Mouse (Mus musculus) right cerebral cortex, postnatal 25 days (tissue): ENCODE measurements around the gene Nbea.

Source experiments
- DNase-seq: peaks from one replicate; pipeline ENCODE4 v3.0.0; 2022

Gene Nbea

DNA sequence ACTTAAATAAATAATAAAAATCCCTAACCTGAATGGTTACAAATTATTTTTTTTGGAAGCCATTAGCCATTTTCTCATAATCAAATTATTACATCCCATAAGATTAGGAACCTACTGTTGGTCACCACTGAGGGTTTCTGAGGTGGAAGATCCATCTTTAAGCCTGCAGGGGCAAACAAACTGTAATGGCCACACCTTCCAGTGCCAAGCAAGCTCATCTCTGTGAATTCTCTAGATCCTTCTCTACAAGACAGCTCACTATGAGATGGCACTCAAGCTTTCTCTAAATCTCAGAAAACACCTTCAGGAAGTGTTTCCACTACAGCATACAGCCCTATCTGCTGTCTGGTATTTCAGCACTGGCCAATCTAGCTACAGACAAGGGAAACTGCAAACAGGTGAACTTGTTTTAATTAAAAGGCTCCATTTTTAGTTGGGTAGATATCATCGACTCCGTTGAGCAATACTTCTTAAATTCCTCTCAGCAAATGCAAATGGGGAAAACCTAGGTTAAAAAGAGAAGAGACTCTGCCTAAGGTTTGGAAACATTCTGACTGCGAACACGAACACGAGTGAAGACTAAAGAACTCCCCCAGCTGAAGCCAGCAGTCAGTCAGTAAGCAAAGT is 402.0 kb downstream of the Nbea start:
- no peak for DNase-seq

DNA sequence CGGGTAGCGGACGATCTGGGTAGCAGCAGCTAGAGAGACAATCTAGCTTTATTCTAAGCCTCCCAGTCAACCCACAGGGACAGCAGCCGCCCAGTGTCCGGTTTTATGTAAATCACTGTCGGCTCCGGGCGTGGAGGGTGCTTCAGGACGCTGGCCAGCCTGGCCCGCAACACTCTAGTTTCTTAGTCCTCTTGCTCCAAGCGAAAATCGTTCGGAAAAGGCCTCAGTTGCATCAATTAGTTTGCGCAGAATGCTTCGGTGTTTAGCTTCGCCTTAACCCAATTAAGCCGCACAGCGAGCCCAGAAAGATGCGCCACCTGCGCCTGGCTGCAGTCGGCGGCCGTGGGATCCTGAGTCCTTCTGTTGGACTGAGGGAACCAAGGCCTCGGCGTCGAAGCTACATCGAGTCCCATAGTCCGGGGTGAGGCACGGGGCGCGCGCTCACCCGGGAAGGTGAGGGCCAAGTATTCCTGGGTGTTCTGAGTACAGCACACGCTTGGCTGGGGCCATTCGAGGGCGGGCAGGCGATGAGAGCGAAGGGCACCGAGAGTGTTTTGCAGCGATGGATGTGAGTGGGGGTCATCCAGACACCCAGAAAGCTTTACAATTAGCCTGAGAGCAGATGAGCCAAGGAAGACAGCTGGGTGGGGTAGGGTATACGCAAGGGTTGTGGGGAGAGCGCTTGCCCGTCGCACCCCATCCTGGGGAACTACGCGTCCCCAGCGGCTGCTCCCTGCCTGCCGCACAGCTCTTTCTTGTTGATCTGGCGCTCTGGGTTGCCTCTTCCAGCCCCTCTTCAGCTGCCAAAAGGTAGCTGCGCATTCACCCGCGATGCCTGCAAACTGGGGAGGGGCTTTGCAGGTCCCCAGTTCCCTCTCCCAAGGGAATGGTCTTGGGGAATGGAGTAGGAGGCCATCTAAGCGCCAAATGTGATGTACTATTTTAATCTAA is 403.1 kb downstream of the Nbea start:
- DNase-seq = no peak

DNA sequence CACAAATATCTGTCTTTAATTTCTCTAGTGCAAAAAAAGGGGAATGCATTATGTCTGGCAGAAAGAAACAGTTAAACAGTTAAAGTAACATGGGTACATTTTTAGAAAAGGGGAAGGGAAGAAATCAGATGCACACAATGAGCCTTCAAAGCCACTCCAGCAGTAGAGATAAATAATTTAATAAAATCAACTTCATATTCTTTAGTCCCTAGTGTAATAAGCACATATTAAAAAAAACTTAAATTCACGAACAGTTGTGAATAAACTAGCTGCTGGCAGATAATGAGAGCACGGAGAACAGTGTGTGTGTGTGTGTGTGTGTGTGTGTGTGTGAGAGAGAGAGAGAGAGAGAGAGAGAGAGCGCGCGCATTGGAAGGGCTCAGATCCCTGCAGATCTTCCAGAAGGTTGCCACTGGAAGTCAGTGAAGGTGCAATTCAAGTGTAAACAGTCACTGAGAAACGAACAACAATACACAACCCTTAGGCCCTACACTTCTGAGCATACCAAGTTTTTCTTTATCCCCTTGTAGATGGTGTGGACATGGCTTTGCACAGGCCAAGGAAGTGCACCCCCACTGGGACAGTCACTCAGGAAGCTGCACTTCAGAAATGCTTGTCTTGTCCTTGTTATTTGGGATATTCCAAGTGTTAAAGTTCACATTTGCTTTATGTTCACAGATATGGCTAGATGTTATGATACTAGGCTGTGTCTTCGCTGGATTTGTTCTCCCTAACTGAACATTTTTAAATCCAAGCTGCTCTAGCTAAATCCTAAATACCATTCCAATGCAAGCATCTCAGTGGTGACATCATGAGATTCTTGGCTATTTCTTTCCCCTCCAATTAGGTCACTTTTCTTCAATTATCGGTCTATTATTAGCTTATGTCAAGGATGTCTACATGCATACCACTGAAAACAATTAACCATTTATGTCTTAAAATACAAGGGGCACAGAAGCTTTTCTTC is 404.5 kb downstream of the Nbea start:
- DNase-seq = no peak

DNA sequence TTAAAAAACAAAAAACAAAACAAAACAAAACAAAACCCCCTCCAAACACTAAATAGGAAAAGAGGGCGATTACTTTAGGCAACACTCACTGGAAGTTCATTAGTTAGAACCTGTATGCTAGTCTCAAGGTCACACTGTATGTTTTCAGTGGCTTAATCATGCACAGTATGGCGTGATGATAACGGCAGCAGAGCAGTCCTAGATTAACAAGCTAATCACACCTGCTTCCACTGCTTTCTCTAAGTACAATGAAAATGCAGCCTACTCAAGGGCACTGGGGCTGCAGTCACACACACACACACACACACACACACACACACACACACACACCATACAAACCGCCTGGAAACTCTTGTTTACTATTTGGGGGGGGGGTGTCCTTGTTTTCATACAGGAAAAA is 406.0 kb downstream of the Nbea start:
- DNase-seq = no peak

DNA sequence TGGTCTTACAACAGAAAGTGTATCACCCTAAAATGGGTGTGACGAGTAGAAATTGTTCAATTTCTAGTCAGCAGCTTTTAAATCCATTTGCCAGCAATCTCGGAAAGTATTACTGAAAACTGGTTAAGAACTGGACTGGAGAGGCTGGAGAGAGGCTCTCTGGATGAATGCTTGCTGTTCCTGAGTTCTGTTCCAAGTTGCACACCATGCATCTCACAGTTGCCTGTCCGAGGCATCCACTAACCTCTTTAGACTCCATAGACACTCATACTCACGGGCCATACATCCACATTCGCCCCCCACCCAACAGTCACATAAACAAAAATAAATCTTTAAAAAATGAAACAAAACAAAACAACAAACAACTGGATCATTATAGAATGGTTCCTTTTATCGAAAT is 407.7 kb downstream of the Nbea start:
- no peak for DNase-seq

DNA sequence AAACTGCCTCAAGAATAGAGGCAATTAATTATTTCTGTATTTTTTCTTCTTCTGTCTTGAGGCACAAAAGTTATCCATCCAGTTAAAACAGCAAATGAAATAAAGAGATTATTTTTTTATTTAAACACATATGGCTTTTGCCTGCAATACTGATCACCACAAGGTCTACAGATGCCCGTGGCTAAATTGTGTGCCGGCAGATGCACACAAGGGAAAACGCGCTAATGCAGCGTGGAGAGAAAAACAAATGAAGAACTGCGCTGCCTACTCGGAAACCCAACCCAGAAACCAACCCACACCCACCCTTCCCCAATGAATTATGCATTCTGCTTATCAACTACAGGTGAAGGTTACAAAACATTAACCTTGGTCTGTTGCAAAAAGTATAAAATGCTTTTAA is 408.3 kb downstream of the Nbea start:
- DNase-seq = no peak

DNA sequence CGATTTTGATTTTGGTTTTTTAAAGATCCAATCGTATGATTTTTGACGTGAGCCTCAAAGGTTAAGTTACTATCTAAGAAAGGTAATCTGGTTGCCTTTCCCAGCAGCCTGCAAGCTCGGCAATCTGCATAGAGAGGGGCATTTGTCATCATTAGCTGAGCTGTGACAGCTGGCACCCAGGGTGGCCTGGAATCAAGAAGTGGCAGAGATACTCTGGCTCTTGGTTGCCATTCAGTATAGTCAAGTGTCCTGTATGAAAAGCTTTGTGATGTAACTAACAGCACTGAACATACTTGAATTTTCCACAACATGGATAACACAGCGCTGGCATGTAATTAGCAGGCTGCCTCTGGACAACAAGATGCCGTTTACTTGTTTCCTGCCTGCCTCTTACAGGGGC is 409.3 kb downstream of the Nbea start:
- no peak for DNase-seq

DNA sequence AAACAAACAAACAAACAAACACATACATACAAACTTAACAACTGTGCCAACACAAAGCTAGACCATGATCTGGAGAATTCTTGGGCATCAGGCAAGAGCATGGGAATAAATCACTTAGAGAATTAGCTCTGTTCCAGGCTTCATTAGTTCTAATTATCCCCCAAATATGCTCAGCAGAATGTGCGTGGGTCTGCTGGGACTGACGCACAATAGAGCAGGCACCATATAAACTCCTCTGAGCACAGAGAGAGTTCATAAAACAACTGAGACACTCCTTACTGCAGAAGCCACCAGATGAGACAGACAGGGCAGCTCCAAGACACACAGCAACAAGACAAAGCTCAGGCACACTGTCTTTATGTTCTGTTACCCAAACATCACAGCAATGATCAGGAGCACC is 414.2 kb downstream of the Nbea start:
- DNase-seq = no peak

DNA sequence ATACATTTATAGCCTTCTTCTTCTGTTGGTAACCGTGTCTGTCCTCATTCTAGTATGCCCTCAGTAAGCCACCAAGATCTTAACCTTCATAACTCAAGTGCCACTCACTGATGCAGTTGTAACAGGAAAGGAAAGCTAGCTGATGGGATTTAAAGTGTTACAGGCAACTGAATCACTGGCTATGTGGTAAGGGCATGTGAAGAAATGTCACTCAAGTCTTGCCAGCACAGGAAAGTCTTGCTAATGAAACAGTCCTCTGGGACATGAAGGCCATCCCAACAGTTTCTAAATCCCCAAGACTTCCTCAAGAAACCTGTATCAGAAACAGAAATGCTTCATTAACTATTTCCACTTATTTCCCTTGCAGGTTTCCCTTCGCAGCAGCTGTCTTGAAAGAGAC is 414.8 kb downstream of the Nbea start:
- DNase-seq = no peak

DNA sequence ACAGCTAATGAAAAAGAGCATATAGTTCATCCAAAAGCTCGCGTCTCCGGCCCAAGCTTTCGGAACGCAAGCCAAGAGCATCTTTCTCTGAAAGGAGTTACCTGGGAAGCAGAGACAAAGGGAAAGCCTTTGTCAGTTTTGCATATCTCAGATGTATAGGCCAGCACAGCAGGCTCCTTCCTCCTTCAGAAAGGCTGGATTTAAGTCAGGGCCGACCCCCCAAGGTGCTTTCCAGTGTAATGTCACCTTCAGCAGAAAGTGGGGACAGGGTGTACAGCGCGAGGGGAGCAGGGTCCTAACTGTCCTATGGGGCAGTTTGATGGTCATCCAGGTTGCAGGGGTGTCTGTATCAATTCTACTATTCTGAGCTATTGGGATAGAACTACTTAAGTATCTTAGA is 419.9 kb downstream of the Nbea start:
- no peak for DNase-seq

DNA sequence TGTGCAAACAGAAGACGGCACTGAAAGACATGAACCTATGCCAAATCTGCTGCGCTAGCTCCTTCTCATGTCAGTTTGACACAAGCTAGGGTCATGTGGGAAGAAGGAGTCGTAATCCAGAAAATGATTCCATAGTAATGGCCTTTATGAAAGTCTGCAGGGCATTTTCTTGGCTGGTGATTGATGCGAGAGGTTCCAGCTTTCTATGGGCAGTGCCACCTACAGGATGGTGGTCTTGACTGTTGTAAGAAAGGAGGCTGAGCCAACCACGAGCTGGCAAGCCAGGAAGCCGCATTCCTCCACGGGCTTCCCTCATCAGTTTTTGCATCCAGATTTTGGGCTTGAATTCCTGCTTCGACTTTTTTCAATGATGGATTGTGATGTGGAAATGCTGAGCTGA is 425.2 kb downstream of the Nbea start:
- DNase-seq = no peak

DNA sequence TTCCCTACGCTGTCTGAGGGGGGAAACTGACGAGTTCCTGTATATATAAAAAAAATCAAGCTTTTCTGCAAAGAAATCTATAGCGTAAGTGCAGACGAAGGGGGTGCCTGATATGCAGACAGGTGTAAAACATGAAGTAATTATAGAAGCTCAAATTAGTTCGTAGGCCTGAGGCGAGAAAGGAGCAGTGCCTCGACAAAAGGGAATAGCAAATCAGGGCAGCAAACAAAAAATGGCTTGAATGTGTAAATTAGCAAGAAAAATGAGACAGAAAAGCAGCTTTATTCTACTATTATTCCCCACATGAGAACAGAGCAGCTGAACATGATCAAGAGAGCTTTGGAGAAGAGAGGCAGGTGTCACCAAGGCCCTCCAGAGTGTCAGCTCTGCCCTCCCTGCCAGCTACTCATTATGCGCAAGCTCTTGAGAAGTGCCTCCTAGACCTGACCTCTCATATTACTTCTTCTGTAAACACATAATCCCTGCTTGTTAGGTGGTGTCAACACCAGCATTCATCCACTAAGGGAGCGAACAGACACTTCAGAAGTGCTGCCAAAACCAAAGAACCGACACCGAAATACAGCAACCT is 426.8 kb downstream of the Nbea start:
- no peak for DNase-seq

DNA sequence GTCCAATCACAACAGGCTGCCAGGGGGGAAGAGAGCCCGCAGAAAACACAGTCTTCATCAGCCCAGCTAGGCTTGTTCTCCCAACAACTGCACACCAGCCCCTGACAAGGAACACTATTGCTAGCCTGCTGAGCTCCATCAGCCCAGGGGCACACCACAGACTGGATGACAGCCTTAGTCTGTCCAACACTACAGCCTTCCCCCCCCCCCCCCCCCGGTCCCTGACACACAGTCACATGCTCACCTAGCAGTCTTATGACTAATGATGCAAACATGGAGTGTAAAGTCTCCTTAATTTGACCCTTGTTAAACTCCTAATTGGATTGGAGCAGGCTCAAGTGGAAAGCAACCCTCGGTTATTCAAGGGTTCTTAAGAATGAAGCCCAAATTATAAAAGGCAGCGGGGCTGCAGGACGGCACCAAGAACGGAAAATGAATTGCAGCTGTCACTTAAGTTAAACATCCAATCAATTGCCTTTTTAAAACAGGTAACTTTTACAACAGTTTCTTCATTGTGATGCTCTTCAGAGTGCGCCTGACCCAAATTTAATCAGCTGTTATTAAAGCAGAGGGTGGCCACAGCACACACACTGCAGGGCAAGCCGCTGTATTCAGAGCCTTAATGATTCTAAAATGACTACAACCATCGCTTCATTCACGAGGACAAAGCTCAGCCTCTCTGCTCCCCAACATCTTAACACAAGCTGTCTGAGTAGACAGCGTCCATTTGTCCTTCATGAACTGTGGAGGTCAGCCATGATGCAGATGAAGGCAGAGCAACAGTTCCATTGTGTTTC is 427.5 kb downstream of the Nbea start:
- no peak for DNase-seq

DNA sequence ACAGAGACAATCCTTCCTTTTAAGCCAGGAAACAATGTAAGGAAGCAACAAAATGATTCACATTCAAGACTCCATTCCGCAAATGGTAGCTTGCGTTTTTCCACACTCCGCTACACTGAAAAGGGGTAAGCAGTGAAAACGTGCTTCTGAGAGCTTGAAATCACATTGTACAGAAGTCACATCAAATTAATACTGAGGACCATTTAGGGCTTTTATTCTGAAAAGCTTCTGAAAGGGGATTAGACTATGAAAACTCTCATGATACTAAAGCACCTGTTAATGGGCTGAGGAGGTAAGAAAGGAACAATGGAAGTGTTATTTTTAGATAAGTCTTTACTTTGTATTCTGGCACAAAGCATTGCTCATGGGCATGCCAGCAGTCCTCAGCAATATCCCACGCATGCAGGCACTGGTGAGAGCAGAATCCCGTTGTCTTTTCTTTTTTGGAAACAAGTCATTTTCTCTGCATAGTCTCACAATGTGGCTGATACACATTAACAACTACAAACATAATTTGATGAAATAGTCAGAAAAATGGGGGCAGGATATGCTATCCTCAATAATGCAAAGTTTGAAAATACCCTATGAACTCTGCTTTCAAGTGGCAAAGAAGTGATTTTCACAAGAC is 428.4 kb downstream of the Nbea start:
- DNase-seq = no peak

DNA sequence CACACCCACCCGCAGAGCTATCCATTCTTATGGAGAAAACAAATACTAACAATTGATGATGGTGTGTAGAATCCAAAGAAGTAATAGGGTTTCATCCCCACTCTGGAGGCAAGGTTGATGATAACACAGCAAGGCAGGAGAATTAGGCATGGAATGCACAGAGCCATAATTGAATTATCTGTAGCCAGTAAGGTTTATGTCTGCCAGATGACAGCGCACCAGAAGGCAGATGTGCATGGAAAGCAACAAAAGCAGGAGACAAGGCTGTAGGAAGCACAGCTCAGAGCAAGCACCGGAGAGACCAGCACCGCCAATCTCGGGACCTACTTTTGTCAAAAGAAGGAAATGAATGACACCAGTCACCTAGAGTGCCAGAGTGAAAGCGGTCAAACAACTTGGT is 429.6 kb downstream of the Nbea start:
- no peak for DNase-seq

DNA sequence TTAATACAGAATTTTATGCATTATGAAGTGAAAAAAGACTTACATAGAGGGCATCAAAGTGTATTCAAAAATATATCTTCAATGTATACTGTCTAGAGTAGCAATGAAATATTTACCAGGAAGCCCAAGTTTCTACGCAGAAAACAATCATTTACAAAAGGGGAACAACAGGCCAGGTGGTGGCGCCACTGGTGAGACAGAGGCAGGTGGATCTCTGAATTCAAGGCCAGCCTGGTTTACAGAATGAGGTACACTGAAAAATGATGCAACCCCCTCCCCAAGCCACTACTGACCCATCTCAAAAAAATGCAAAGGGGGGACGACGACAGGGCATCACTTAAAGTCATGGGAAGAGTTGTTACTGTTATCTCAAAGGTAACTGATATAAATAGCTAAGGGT is 430.9 kb downstream of the Nbea start:
- DNase-seq = no peak

DNA sequence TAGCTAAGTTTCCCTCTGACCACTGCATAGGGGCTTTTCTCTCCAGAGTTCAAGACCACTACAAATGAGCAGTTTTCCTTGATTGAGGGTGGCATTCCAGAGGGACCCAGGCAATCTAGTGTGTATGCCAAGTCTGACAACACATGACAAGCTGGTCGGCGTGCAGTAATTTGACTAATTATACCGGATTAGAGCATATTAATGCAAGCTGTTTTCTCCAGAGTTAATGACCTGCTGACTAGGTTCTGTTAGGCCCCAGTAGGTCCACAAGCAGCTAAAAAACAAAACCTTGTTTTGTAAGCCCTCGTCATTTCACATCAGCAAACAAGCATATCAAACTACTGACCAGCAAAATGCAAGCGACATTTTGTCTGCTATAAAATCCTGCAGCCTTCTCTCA is 432.1 kb downstream of the Nbea start:
- no peak for DNase-seq

DNA sequence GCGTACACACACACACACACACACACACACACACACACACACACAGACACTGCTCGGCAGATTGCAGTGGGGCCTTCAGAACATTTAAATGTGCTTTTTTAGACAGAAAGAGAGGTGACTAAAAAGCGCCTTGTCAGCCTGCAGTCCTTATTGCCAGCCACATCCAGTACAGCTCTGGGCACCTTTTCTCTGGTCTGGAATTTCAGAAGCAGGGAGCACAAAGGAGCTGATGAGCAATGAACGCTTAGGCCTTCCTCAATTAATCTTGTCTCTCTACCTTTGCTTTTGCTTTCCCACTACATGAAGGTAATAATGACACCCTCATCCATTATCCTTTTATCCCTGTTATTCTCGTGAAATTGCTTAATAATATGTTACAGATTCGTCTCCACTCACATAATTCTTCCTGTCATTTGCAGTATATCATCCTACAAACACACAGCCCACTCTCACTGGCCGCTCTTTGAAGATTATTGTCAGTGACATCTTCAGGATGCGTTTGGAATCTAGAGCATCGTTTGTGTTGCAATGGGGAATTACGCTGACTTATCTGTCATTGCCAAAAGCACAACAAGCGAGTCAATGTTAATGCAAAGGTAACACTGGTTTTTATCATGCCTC is 432.9 kb downstream of the Nbea start:
- DNase-seq = no peak

DNA sequence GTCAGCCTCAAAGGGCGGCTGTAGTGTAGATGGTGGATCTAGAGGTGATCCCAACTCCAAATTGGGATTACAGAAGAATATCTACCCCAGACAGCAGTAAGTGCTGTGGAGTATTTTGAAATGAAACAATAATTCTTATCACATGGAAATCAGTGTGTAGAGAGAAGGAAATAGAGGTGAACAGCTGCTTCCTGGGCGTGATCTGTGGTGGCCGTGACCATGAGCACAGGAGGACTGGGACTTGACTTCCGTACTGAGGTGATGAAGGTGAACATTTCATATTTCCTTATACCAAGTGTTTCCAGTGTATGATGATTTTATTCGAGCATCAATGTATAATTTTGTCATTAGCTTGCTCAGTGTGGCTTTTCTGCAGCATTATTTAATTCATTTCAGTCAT is 439.6 kb downstream of the Nbea start:
- no peak for DNase-seq

DNA sequence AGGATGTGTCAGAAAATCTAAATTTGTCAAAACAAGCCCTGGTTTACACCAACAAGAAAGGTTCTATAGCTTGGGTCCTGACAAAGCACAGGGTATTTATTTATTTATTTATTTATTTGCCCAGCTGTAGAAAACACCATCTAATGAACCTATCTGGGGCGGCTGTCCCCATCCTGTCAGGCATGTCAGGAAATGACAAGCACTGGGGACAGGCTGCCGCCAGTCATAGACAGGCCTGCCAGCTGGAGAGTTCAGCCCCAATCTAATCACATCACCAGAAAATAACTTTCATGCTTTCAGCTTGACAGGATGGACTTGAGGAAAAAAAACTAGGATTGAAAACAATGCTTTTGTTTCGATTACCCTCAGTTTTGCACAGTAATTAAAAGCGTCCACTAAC is 440.8 kb downstream of the Nbea start:
- no peak for DNase-seq

DNA sequence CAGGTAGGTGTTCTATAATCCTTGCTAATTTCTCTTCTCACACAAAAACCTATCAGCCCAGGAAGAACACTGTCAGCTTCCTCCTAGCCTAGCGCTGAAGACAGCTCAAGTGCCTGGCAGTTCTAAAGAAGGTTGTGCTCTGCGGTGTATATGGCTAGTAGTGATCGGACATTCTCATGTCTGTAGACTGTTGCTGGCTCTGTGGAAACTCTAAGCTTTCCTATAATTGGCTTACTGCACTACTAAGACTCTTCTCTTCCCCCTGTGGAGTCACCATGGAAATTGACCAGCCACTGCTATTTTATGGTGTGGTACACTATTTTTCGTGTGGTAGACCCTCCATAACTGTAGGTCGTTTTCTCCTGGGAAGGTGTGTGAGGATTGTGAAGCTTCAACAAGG is 441.3 kb downstream of the Nbea start:
- no peak for DNase-seq
